Mouse (Mus musculus) forebrain, embryonic 15.5 days (tissue): ENCODE results near the gene Atad1. TPM values are rescaled to one million over a fixed set of nuclear protein-coding genes. Genes with fewer than 3 reads are reported as not detected.

Experiments
- ATAC-seq: fragments of 200-750 bp; cut with Nextera tagmentation; replicated peaks from 2 replicates; pipeline ENCODE4 v1.8.0; 2017; ENCODE audit warnings: mild to moderate bottlenecking, moderate TSS enrichment, moderate library complexity
- H3K27ac ChIP-seq: fragments of 300-500 bp; sonication (generic); replicated peaks from 2 replicates; pipeline ENCODE4 v1.5.1; 2015; ENCODE audit warnings: mild to moderate bottlenecking, inconsistent platforms
- H3K27me3 ChIP-seq: fragments of 300-500 bp; sonication (generic); 2 replicates; pipeline ENCODE4 v1.6.1; 2015; ENCODE audit warnings: inconsistent platforms
- H3K36me3 ChIP-seq: fragments of 300-500 bp; sonication (generic); 2 replicates; pipeline ENCODE4 v1.6.1; 2015; ENCODE audit warnings: mild to moderate bottlenecking, inconsistent platforms
- H3K4me1 ChIP-seq: fragments of 300-500 bp; sonication (generic); 2 replicates; pipeline ENCODE4 v1.6.1; 2015; ENCODE audit warnings: inconsistent platforms
- H3K4me2 ChIP-seq: fragments of 300-500 bp; sonication (generic); replicated peaks from 2 replicates; pipeline ENCODE4 v1.6.1; 2015; ENCODE audit warnings: mild to moderate bottlenecking, inconsistent platforms
- H3K4me3 ChIP-seq: fragments of 300-500 bp; sonication (generic); 2 replicates; pipeline ENCODE4 v1.5.1; 2015; ENCODE audit warnings: mild to moderate bottlenecking, inconsistent platforms
- H3K9ac ChIP-seq: fragments of 300-500 bp; sonication (generic); replicated peaks from 2 replicates; pipeline ENCODE4 v1.6.1; 2015; ENCODE audit warnings: mild to moderate bottlenecking, inconsistent platforms
- H3K9me3 ChIP-seq: fragments of 300-500 bp; sonication (generic); 2 replicates; pipeline ENCODE4 v1.6.1; 2016; ENCODE audit warnings: inconsistent platforms
- WGBS: fragments of 180-500 bp; shearing (Covaris S2); methylation state at CpG from one replicate; pipeline ENCODE4 v1.1.7; 2015; ENCODE audit warnings: mixed read lengths; 5-methylcytosine and 5-hydroxymethylcytosine counted together
- polyA plus RNA-seq: library from polyadenylated mRNA; unstranded; fragments of >200 nt; fragmentation: Nextera tagmentation; extraction: Ambion mirVana; gene quantifications from 2 replicates; pipeline ENCODE4 v1.2.1, GENCODE M21; 2015

Gene Atad1
- polyA plus RNA-seq, 1 experiment from 2014 or later = 120 TPM

DNA sequence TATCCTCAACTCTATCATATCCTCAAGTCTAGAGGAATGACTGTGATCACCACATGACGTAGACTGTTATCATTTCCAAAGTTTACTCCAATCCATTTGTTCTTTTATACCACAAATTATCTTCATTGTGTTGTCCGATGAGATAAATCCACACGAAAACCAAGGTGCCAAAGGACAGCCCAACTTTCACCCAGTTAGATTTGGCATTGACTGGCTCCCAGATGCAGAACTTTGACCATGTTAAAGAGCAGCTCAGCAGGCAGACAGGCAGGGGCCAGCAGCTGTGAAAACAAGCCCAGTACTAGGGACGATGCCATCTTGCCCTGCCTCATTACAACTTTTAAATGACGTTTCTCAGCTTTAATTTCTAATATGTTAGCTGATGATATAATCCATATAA, 80.2 kb downstream of the Atad1 start:
- no peaks in the 10 kb centered on the region for H3K4me1 ChIP-seq
- no peak overlapping the region for H3K27ac ChIP-seq
- no peak overlapping the region for H3K4me3 ChIP-seq
- no peaks in the 10 kb centered on the region for H3K36me3 ChIP-seq
- no peak overlapping the region for H3K9ac ChIP-seq
- ATAC-seq = no peak
- 86% methylated on average over 5 of the region's 5 CpGs for WGBS
- no peaks in the 10 kb centered on the region for H3K27me3 ChIP-seq
- H3K9me3 ChIP-seq = no peaks in the 10 kb centered on the region
- no peak overlapping the region for H3K4me2 ChIP-seq

DNA sequence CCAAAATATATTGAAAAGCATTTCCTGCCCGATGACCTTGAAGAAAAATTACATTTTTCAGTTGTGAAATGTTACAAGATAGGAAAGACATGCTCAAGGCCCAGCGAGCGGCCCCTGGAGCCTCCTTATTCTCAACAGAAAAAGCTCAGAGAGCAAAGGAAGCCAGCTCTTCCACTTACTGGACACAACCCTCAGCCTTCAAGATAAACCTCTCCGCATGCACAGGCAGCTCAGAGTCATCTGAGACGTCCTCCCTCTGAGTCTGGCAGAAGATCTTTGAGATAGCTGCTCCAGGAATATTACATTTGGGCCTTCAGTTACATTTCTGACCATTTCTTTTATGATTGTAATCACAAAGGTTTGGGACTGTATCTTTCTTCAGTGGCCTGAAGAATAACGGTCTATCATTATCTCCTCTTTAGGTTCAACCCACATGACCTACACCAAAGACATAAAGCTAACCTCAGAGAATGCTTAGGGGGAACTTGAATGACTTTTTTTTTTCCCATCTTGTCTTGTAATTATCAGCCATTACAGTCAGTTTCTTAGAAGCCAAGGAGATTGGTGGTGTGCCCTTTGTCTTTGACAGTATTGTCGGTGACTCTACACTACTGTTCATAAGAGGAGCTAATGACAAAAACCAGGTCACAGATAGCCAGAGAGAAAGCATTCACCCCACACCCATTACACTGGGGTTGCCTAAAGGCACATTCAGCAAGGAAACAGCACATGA, 85.8 kb downstream of the Atad1 start:
- H3K27ac ChIP-seq = no peak overlapping the region
- no peaks in the 10 kb centered on the region for H3K4me1 ChIP-seq
- no peaks in the 10 kb centered on the region for H3K27me3 ChIP-seq
- no peak overlapping the region for H3K4me3 ChIP-seq
- no peaks in the 10 kb centered on the region for H3K36me3 ChIP-seq
- H3K9me3 ChIP-seq = no peaks in the 10 kb centered on the region
- no peak overlapping the region for H3K9ac ChIP-seq
- H3K4me2 ChIP-seq = no peak overlapping the region
- 94% methylated on average over 7 of the region's 7 CpGs for WGBS
- no peak for ATAC-seq

DNA sequence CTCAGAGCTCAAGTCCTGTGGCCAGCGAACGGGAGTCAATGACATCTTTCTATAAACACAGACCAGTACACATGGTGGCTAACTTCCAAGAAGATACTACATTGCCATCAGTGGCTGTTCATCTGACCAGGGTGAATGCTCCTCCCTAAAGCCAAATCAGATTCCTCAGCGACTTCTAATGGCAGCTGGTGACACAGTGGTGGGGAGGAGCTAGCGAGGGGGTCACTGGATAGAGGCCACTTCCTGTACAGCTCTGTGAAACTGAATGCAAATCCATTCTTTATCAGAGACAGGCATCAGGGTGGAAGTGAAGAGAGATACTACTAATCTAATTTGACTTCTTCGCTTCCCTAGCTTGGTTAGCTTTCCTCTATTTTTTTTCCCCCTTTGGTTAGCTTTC, 86.5 kb downstream of the Atad1 start:
- no peak overlapping the region for H3K27ac ChIP-seq
- H3K4me3 ChIP-seq = no peak overlapping the region
- H3K9me3 ChIP-seq = no peaks in the 10 kb centered on the region
- H3K36me3 ChIP-seq = no peaks in the 10 kb centered on the region
- no peaks in the 10 kb centered on the region for H3K4me1 ChIP-seq
- no peak overlapping the region for H3K9ac ChIP-seq
- no peaks in the 10 kb centered on the region for H3K27me3 ChIP-seq
- 90% methylated on average over 5 of the region's 5 CpGs for WGBS
- no peak for ATAC-seq
- no peak overlapping the region for H3K4me2 ChIP-seq

DNA sequence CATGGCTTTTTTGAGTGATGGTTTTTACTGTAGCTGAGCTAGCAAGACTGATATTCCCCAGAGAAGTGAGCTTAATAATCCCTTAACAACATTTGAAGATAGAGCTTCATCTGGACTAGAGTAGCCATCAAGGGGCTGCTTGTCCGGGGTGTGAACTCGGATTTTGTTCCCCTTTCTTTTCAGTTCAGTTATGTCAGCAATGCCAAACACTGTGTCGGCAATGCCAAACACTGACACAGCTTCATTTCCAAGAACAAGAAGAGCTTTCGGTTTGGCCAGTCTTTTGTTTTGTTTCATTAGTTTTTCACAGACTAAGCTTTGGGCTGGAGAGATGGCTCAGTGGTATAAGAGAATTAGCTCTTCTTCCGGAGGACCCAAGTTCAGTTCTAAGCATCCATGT, 88.5 kb downstream of the Atad1 start:
- H3K9me3 ChIP-seq = no peaks in the 10 kb centered on the region

DNA sequence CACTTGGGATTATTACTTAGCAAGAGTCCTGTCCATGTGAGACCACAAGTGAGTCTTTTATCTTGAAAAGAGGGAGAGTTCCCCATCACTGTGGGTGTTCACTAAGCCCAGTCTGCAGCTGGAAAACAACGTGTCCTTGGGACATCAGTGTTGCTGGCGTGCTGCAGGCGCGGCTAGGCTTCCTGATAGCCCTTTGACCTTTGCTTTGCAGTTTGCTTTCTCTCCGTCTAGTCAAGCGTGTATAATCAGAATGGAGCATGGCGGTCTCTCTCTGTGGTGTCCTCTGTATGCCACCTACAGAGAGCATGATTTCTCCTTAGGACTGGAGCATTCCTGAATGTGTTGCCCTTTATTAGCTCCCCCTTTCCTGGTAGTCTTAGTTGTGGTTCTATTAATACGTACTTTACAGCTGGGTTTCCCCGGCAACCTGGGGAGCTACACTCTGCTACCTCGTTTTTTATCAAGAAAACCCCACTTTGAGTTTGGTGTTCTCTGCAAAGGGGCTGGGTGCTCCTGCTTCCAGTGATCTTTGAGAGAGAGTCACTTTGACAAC, 91.5 kb downstream of the Atad1 start:
- no peaks in the 10 kb centered on the region for H3K9me3 ChIP-seq
- H3K4me1 ChIP-seq = no peaks in the 10 kb centered on the region
- H3K9ac ChIP-seq = no peak overlapping the region
- 20% methylated on average over 10 of the region's 10 CpGs for WGBS
- H3K36me3 ChIP-seq = no peaks in the 10 kb centered on the region
- no peaks in the 10 kb centered on the region for H3K27me3 ChIP-seq
- no peak overlapping the region for H3K27ac ChIP-seq
- ATAC-seq = no peak
- H3K4me2 ChIP-seq = no peak overlapping the region
- H3K4me3 ChIP-seq = no peak overlapping the region

More for the DNA sequence above, 88.5 kb downstream of the Atad1 start:
- Histone ChIP-seq H3K27ac (no peak overlapping the region), H3K4me2 (no peak overlapping the region), H3K4me1 (no peaks in the 10 kb centered on the region), H3K4me3 (no peak overlapping the region), H3K27me3 (no peaks in the 10 kb centered on the region), H3K36me3 (no peaks in the 10 kb centered on the region), H3K9ac (no peak overlapping the region)
- no peak for ATAC-seq
- 79% methylated on average over 5 of the region's 5 CpGs for WGBS

DNA sequence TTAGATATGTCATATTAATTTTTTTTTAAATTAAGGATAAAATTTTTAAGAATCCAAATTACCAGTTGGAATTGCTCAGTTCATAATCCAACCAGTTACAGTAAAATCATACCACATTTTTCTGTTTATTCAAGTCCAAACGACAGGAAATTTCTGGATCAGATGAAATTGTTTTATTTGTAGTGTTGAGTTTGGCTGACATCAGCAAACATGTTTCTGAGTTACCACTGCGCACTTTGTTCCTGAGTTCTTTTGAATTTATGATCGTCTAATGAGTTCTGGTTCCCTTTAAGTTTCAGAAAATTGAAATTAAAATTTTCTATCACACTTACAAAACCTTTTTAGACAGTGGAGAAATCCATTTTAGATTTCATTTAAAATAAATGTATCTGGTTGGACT, 93.2 kb downstream of the Atad1 start:
- Histone ChIP-seq H3K36me3 (no peaks in the 10 kb centered on the region), H3K9ac (no peak overlapping the region), H3K27ac (no peak overlapping the region), H3K4me3 (no peak overlapping the region), H3K4me2 (no peak overlapping the region), H3K9me3 (no peaks in the 10 kb centered on the region), H3K27me3 (no peaks in the 10 kb centered on the region), H3K4me1 (no peaks in the 10 kb centered on the region)
- WGBS = 85% methylated on average over 3 of the region's 3 CpGs
- ATAC-seq = no peak

DNA sequence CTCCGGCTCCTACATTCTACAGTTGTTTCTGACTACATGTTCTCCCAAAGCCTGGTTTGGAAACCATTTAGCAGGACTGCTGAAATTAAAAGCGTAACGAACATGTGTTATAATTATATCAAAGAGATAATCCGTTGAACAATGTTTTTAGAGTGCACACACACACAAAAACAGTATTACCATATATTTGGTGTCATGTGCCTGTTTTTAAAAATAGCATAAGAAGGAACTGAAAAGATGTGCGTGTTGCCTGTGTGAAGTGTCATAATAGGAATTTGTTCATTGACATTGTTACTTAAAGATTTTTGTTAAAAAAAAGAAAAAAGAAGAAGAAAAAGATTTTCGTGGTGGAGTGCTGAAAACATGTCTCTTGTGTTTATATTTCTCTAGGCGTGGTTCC, 93.6 kb downstream of the Atad1 start:
- 92% methylated on average over 7 of the region's 7 CpGs for WGBS

DNA sequence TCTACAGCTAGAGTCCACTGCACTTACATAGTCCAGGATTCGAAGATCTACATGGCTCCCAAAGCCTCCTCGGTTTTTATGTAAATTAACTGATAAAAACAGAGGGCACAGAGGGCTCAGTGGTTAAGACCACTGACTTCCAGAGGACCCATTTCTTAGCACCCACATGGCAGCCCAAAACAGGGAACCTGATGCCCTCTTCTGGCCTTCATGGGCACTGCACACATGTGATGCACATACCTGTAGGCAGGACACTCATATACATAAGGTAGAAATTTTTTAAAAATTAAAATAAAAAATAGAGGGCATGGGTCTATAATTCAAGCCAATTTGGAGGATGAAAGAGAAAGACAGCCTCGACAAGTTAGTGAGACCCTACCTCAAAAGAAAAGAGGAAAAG, 95.9 kb downstream of the Atad1 start:
- Histone ChIP-seq H3K9ac (no peak overlapping the region), H3K4me3 (no peak overlapping the region), H3K4me2 (no peak overlapping the region), H3K9me3 (no peaks in the 10 kb centered on the region), H3K36me3 (no peaks in the 10 kb centered on the region), H3K27me3 (no peaks in the 10 kb centered on the region), H3K4me1 (no peaks in the 10 kb centered on the region), H3K27ac (no peak overlapping the region)
- no peak for ATAC-seq
- 89% methylated on average over 3 of the region's 3 CpGs for WGBS

More for the DNA sequence above, 93.6 kb downstream of the Atad1 start:
- no peaks in the 10 kb centered on the region for H3K27me3 ChIP-seq
- no peak for ATAC-seq
- no peaks in the 10 kb centered on the region for H3K9me3 ChIP-seq
- H3K36me3 ChIP-seq = no peaks in the 10 kb centered on the region
- no peaks in the 10 kb centered on the region for H3K4me1 ChIP-seq
- H3K4me3 ChIP-seq = no peak overlapping the region
- no peak overlapping the region for H3K9ac ChIP-seq
- H3K4me2 ChIP-seq = no peak overlapping the region
- H3K27ac ChIP-seq = no peak overlapping the region

DNA sequence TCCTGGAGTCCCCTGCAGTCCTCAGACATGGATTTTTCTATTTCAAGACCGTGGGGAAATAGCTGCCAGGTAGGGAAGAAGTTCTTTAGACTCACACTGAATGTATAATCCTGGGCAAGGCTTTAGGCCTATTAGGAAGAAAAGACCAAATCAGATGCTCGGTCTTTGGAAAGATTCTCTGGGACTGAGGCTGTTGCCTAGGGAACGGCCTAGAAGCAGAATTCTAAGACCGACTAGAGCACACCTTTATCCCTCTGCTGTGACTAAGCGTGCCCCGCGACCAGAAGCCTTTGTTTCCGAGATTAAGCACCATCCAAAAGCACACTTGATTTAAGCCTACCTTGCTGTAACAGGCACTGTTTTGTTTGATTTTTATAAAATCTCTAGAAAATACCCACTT, 97.6 kb downstream of the Atad1 start:
- ATAC-seq = no peak

DNA sequence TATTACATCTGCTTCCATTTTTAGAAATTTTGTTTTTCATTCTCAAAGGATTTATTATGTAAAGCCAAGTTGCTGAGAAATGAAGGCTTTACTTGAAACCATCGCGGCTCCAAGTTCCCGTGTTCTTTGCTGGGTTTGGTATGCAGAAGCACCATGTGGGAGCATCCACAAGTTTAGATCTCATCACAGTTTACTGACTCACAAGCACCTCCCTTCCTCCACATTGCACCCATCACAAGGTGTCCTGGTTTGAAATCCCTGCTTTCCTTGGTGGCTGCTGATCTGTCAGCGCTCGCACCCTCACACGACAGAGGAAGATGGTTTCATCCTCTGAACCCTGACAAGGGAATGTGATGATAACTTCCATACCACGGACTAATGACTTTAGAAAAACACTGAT, 98.1 kb downstream of the Atad1 start:
- H3K4me2 ChIP-seq = no peak overlapping the region
- no peaks in the 10 kb centered on the region for H3K27me3 ChIP-seq
- ATAC-seq = no peak
- no peak overlapping the region for H3K27ac ChIP-seq
- no peaks in the 10 kb centered on the region for H3K36me3 ChIP-seq
- H3K9me3 ChIP-seq = no peaks in the 10 kb centered on the region
- no peak overlapping the region for H3K4me3 ChIP-seq
- WGBS = 89% methylated on average over 7 of the region's 7 CpGs
- no peak overlapping the region for H3K9ac ChIP-seq
- no peaks in the 10 kb centered on the region for H3K4me1 ChIP-seq

More for the DNA sequence above, 97.6 kb downstream of the Atad1 start:
- Histone ChIP-seq H3K9ac (no peak overlapping the region), H3K4me3 (no peak overlapping the region), H3K36me3 (no peaks in the 10 kb centered on the region), H3K4me2 (no peak overlapping the region), H3K27me3 (no peaks in the 10 kb centered on the region), H3K27ac (no peak overlapping the region), H3K4me1 (no peaks in the 10 kb centered on the region), H3K9me3 (no peaks in the 10 kb centered on the region)
- WGBS = 32% methylated on average over 8 of the region's 8 CpGs

DNA sequence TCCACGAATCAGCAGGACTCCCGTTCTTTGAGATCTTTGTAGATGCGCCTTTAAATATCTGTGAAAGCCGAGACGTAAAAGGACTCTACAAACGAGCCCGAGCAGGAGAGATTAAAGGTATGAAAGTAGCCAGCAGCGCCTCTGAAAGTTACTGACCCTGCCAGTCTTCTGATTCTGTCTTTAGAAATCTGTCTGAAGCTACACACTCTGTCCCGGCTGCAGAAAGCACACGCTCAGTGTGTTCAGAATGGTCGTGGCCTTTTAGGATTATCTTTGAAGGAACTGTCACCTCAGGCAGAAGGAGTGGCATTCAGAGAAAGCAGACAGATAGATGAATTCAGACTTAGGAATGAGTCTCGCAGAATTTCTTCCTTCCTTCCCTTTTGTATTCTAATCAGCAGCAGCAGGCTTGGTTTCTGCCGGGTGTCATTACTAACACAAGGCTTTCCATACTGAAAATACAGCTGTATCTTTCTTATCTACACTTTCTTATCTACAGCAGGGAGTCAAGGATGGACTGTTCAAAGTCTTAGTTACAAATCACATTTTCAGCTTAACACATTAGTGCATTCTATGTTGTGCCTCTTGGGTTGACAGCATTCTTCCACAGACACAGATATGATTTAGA, 101.2 kb downstream of the Atad1 start:
- Histone ChIP-seq H3K4me2 (no peak overlapping the region), H3K4me3 (no peak overlapping the region), H3K27ac (no peak overlapping the region), H3K9ac (no peak overlapping the region), H3K9me3 (no peaks in the 10 kb centered on the region), H3K36me3 (no peaks in the 10 kb centered on the region), H3K27me3 (no peaks in the 10 kb centered on the region), H3K4me1 (no peaks in the 10 kb centered on the region)
- WGBS = 38% methylated on average over 13 of the region's 13 CpGs
- no peak for ATAC-seq

DNA sequence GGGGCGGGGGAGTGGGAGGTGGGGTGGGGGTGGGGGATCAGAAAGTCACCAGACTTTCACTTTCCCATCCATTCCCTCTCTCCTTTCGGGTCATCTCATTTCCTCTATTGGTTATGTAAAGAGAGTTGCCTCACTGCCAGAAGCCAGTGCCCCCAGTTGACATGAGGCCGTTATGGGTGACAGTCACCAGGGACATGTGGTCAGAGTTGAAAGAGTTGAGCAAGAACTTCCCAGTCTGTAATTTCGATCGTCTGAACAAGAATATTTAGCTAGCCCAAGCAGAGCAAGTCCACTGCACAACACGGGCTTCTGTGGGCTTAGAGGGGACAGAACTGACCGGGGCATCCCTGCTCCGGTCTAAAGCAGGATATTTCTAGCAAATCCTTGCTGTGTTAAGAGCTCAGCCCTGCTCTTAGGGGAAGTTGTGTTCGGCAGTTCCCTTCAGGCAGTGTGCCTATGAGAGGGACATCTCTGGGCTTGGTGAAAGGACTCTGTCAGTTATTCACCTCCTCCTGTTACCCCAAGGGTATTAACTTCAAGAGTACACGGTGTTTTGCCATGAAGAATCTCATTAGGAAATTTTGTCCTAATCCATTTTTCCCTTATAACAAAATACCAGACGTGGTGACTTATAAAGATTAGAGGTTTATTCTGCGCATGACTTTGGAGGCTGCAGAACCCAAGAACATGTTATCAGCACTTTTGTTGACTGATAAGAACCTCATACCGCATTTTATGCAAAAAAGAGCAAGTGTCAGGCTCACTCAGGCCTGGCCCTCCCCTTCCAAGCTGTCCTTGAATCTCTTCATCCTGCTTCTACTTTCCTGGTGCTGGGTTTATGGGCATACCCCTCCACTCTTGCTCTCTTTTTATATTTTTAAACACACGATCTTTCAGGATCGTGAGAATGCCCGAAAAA, 102.0 kb downstream of the Atad1 start:
- no peaks in the 10 kb centered on the region for H3K27me3 ChIP-seq
- ATAC-seq = no peak
- H3K4me2 ChIP-seq = no peak overlapping the region
- no peak overlapping the region for H3K4me3 ChIP-seq
- no peaks in the 10 kb centered on the region for H3K36me3 ChIP-seq
- 77% methylated on average over 16 of the region's 16 CpGs for WGBS
- H3K9me3 ChIP-seq = no peaks in the 10 kb centered on the region
- no peak overlapping the region for H3K9ac ChIP-seq
- no peaks in the 10 kb centered on the region for H3K4me1 ChIP-seq
- H3K27ac ChIP-seq = no peak overlapping the region
